Mouse (Mus musculus) spleen, adult 2 months (tissue): ENCODE measurements around the gene Mvb12a.

Experiments used
- CTCF ChIP-seq: fragments of 200-500 bp; IDR thresholded peaks from 2 replicates; pipeline ENCODE4 v1.5.1; 2011; ENCODE audit warnings: mild to moderate bottlenecking, inconsistent platforms; ENCODE audit not compliant: insufficient read depth, insufficient read length, insufficient replicate concordance; ENCODE audit errors: extremely low read depth
- POLR2A ChIP-seq: fragments of 200-500 bp; IDR thresholded peaks from 2 replicates; pipeline ENCODE4 v1.6.1; 2011; ENCODE audit warnings: low read depth, low read length, inconsistent platforms

- TF ChIP-seq CTCF (no peak), POLR2A (no peak)
Measured at GRCm38 (mm10) chr8:71509316-71509715, 33.4 kb upstream of the Mvb12a start.
